Comparison of ENCODE assay signal across 15 mouse cellular contexts in genomic region chr13:51968796-51969195, GRCm38 (mm10).
A peak's percentile ranks its signal among the peaks of the same experiment; 100 is the strongest.
DNase-seq lines count a peak whose midpoint lies in the region; TF ChIP-seq lines count a peak whose summit lies in the region.
"Had no signal": no experiment of that assay in that cellular context is flagged by ENCODE, and none has a peak within 500 bp of the region (broad histone marks: within the 10 kb centered on the region; RNA-seq: fewer than 3 reads in every experiment).

No protein-coding gene starts in this region.

- H3K27ac ChIP-seq in gastrocnemius, adult 2 months = peak overlapping the region; percentile 77
- H3K27ac ChIP-seq in layer of hippocampus, adult 2 months = no peak overlapping the region
- H3K27ac ChIP-seq: embryonic facial prominence, embryonic 13.5 days; forebrain, embryonic 13.5 days; heart, adult 2 months; liver, embryonic 12.5 days; neural tube, embryonic 15.5 days had no signal

- intact Hi-C loops in gastrocnemius, adult 2 months (cut with DNase I) = loop anchor here (5.0 kb wide), 1 partner anchor 36 kb away; no protein-coding TSS in a partner anchor

- peaks cover 10% of the 10 kb centered on the region for H3K79me2 ChIP-seq in C2C12 (ENCODE audit: control insufficient read depth, insufficient read depth)

- no peak overlapping the region for H3ac ChIP-seq in C2C12 (ENCODE audit: control insufficient read depth, insufficient read length, low read depth)

- H3K36me3 ChIP-seq in C2C12 (ENCODE audit: control insufficient read depth, insufficient read depth) = no peaks in the 10 kb centered on the region
- H3K36me3 ChIP-seq: embryonic facial prominence, embryonic 13.5 days; liver, embryonic 12.5 days; neural tube, embryonic 15.5 days had no signal

- no peaks in the 10 kb centered on the region for H3K27me3 ChIP-seq in C2C12 (ENCODE audit: control insufficient read depth, insufficient read depth, insufficient read length)
- H3K27me3 ChIP-seq: embryonic facial prominence, embryonic 13.5 days; forebrain, embryonic 13.5 days; neural tube, embryonic 15.5 days had no signal

- no peak for DNase-seq in gastrocnemius, adult 2 months
- DNase-seq in gastrocnemius, postnatal 25 days = no peak
- peak; percentile 22 for DNase-seq in kidney, postnatal 10 days
- no peak for DNase-seq in kidney, postnatal 14 days
- DNase-seq in fibroblast of lung, adult 2 months (ENCODE audit: low read depth) = peak; percentile 79
- no peak for DNase-seq in layer of hippocampus, adult 11-12 months (ENCODE audit: low spot score)
- DNase-seq in layer of hippocampus, adult 2 months (ENCODE audit: low spot score in 2 of 2) = no peak
- DNase-seq: cerebellum, adult 11 months; cerebellum, postnatal 36 days had no signal

- H3K4me3 ChIP-seq in gastrocnemius, adult 2 months = no peak overlapping the region
- H3K4me3 ChIP-seq in C2C12 (ENCODE audit: insufficient read depth, poor library complexity, severe bottlenecking) = no peak overlapping the region
- H3K4me3 ChIP-seq in layer of hippocampus, adult 2 months = no peak overlapping the region
- H3K4me3 ChIP-seq: embryonic facial prominence, embryonic 13.5 days; forebrain, embryonic 13.5 days; heart, adult 2 months; liver, embryonic 12.5 days; neural tube, embryonic 15.5 days had no signal

- H3K79me3 ChIP-seq in C2C12 (ENCODE audit: low read depth) = no peaks in the 10 kb centered on the region

- no peak for TF ChIP-seq CTCF in gastrocnemius, adult 2 months (IDR thresholded peaks at IDR 0.05)
- TF ChIP-seq CTCF in C2C12 (IDR thresholded peaks at IDR 0.05; ENCODE audit: control insufficient read depth, insufficient read depth, insufficient read length) = no peak
- TF ChIP-seq CTCF in layer of hippocampus, adult 2 months (conservative IDR thresholded peaks at IDR 0.05) = no peak

TF ChIP-seq in C2C12, 6 proteins besides CTCF, POLR2A, EP300 and RAD21:
- TF ChIP-seq MAX (IDR thresholded peaks at IDR 0.05) = no peak
- peak; percentile 52 for TF ChIP-seq MYOD1 (IDR thresholded peaks at IDR 0.05; ENCODE audit: control insufficient read depth, insufficient read length, low read depth)
- TF ChIP-seq FOSL1 (IDR thresholded peaks at IDR 0.05; ENCODE audit: insufficient read depth, low read length, poor library complexity, severe bottlenecking) = peak; percentile 57
- TF ChIP-seq CEBPB (IDR thresholded peaks at IDR 0.05; ENCODE audit: low read depth) = no peak
- TF ChIP-seq USF1 (IDR thresholded peaks at IDR 0.05; ENCODE audit: low read depth) = no peak
TF ChIP-seq in C2C12: peak in this region for 2.

Comparison
In these comparisons a context has a peak if more than half of its experiments do, and no peak if none do; other contexts are left out.
1. DNase-seq: peak in kidney, postnatal 10 days (single experiment) and fibroblast of lung, adult 2 months (single experiment); none in gastrocnemius, adult 2 months (single experiment), gastrocnemius, postnatal 25 days (single experiment), kidney, postnatal 14 days (single experiment), layer of hippocampus, adult 11-12 months (single experiment) and layer of hippocampus, adult 2 months (0 of 2).